Mouse (Mus musculus) brown adipose tissue, adult 24 weeks (tissue): ENCODE data around the gene Ninl. TPM values are rescaled to one million over a fixed set of nuclear protein-coding genes. Genes with fewer than 3 reads are reported as not detected.

Experiments used
- H3K27ac ChIP-seq: fragments of 200-500 bp; replicated peaks from 2 replicates; pipeline ENCODE4 v1.5.1; 2012; ENCODE audit warnings: low read depth, mild to moderate bottlenecking, low read length
- H3K4me1 ChIP-seq: fragments of 200-500 bp; 2 replicates; pipeline ENCODE4 v1.6.1; 2012; ENCODE audit warnings: low read length, mixed read lengths; ENCODE audit not compliant: control insufficient read depth, insufficient read depth, insufficient read length
- H3K4me3 ChIP-seq: fragments of 200-500 bp; 2 replicates; pipeline ENCODE4 v1.5.1; 2012; ENCODE audit warnings: low read depth, mild to moderate bottlenecking, low read length, moderate library complexity; ENCODE audit not compliant: insufficient read depth
- polyA plus RNA-seq: library from polyadenylated mRNA; stranded (reverse); fragments of >200 nt; gene quantifications from 2 replicates; pipeline ENCODE4 v1.2.4, GENCODE M21; 2012; ENCODE audit not compliant: missing spikeins, insufficient read depth, insufficient read length

Ninl gene
- polyA plus RNA-seq: 5.0 and 6.6 TPM in 2 replicates

GRCm38 (mm10) chr2:151039232-151039695 is at the start of gene Ninl, which contains the start of gene Nanp:
Ninl (minus strand) TSS chr2:151039382.
Nanp (minus strand) TSS chr2:151039398.
- Histone ChIP-seq H3K27ac (peak within 1 kb of the TSS; percentile 33; the same call in 1 of the 2 replicates), H3K4me1 (peaks cover 10% of the 10 kb centered on the region), H3K4me3 (peak within 1 kb of the TSS; percentile 93)

GRCm38 (mm10) chr2:151056637-151057036 is 17.5 kb upstream of the Ninl start:
- Histone ChIP-seq H3K27ac (no peak overlapping the region), H3K4me3 (no peak overlapping the region), H3K4me1 (no peaks in the 10 kb centered on the region)

DNA sequence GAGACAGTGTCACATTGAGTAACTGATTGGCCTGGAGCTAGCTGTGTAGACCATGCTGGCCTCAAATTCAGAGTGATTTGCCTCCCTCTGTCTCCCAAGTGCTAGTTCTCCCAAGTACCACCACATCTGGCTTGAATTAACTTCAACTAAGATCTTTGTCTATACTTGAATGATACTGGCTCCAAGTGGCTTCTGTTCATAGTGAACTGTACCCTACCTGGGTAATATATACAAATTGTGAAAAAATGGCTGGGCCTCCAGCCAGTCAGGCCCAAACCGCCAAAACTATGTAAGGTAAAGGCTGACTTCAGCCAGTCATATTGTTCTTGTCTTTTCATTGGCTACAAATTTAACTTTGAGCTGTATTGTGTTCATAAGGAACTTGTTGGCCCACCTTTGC is 1.2 kb upstream of the Ninl start:
- Histone ChIP-seq H3K4me3 (no peak overlapping the region), H3K27ac (no peak overlapping the region), H3K4me1 (peaks cover 10% of the 10 kb centered on the region)

GRCm38 (mm10) chr2:151039726-151040125 is 544 bp upstream of the Ninl start:
- Histone ChIP-seq H3K27ac (no peak overlapping the region), H3K4me1 (peaks cover 10% of the 10 kb centered on the region), H3K4me3 (peak overlapping the region; percentile 93)

DNA sequence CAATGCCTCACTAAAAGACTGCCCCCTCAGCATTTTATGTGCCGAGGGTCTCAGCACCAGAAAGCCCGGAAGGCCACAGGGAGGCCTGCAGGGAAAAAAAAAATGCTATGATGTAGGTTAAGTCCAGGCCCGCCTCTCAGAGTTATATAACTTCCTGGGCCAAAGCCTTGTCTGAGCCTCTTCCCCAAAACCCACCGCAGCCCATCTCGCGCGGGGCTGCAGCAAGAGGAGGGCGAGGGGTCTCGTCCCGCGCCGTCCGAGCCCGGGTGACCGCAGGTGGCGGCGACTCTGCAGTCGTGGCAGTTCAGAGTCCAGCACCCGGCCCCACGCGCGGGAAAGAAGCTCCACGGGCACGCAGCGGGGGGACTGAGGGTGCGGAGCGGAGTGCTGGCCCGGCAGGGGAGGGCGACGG is 365 bp downstream of the Ninl start:
- Histone ChIP-seq H3K4me3 (peak overlapping the region; percentile 93), H3K27ac (no peak overlapping the region), H3K4me1 (peaks cover 10% of the 10 kb centered on the region)

DNA sequence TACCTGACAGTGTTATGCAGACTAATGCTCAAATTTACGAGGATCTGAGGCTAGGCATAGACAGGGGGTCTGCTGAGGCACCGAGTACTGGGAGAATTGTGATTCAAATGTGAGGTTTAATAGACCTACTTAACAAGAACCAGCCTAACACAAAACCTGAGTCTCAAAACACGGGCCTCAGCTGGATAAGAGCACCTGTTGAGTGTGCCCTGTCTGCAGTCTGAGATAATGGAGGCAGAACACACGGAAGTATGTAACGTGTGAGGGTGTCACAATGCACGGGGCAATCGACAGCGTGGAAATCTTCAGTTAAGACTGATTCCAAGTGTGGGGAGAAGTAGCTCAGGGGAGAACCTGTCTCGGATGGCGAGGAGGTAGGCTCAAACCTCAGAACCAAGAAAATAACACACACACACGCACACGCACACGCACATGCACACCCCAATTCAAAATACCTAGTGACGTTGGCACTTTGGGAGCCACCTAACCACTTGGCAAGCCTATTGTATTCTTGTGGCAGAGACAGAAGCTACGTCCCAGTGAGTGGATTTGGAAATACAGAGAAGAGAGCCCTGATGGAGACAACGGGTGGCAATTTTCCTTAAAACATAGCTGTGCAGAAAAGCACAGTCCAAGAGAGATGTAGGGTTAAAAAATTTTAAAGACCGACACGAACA is 1.2 kb downstream of the Ninl start:
- Histone ChIP-seq H3K27ac (no peak overlapping the region), H3K4me1 (peaks cover 10% of the 10 kb centered on the region), H3K4me3 (peak overlapping the region; percentile 93)

GRCm38 (mm10) chr2:151037292-151037691 is 1.9 kb downstream of the Ninl start:
- H3K27ac ChIP-seq: no peak overlapping the region
- H3K4me3 ChIP-seq: no peak overlapping the region
- peaks cover 10% of the 10 kb centered on the region for H3K4me1 ChIP-seq

DNA sequence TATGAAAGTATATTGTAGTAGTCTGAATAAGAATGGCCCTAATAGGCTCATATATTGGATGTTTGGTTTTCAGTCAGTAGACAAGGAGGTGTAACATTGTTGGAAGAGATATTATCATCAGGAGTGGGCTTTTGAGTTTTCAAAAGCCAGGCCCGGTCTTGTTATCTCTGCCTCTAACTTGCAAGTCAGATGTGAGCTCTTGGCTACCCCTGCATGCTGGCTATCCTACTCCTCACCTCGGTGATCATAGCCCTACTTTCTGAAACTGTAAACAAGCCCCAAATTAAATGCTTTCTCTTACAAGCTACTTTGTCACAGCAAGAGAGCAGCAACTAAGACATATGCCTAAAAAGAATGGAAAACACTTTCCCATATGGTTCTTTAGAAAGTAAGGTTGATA is 2.5 kb downstream of the Ninl start:
- Histone ChIP-seq H3K4me1 (peaks cover 10% of the 10 kb centered on the region), H3K4me3 (no peak overlapping the region), H3K27ac (no peak overlapping the region)

DNA sequence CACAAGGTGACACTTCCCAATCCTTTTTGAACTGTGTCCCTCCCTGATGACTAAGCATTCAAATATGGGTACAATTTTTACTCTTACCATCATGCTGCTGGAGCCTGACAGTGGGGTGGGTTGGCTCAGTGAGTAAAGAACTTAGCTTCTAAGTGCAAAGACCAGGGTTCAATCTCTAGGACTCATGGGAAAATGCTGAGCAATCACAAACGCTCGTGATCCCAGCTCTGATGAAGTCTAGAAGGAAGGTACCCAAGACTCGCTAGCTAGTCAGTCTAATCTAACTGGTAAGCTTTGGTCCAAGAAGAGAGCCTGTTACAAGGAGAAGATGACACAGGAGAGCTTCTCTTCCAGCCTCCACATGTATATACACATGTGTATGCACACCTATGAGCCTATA is 4.7 kb downstream of the Ninl start:
- Histone ChIP-seq H3K27ac (no peak overlapping the region), H3K4me1 (peaks cover 7% of the 10 kb centered on the region), H3K4me3 (no peak overlapping the region)

DNA sequence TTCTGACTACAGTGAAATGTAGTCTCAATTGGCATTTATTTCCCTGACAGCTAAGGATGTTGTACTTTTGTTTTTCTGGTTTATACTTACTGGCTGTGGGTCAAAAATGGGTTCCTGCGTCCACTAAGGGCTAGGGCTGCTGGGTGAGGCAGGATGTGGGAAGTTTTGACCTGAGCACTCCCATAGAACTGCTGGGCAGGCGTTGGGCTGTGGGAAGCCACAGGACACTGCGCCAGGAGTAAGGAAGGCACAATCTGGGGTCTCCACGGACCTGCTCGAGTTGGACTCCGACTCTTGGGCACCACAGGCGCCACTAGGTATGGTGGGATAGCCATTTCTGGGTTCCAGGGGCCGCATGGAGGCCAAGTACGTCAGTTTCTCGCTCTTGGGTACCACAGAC is 18.0 kb downstream of the Ninl start:
- Histone ChIP-seq H3K27ac (no peak overlapping the region), H3K4me3 (no peak overlapping the region), H3K4me1 (no peaks in the 10 kb centered on the region)

GRCm38 (mm10) chr2:151015316-151015715 is 23.9 kb downstream of the Ninl start:
- H3K4me3 ChIP-seq: no peak overlapping the region
- no peaks in the 10 kb centered on the region for H3K4me1 ChIP-seq
- no peak overlapping the region for H3K27ac ChIP-seq

GRCm38 (mm10) chr2:151011273-151011672 is 27.9 kb downstream of the Ninl start:
- Histone ChIP-seq H3K4me3 (no peak overlapping the region), H3K4me1 (peaks cover 3% of the 10 kb centered on the region; the same call in 1 of the 2 replicates), H3K27ac (no peak overlapping the region)

DNA sequence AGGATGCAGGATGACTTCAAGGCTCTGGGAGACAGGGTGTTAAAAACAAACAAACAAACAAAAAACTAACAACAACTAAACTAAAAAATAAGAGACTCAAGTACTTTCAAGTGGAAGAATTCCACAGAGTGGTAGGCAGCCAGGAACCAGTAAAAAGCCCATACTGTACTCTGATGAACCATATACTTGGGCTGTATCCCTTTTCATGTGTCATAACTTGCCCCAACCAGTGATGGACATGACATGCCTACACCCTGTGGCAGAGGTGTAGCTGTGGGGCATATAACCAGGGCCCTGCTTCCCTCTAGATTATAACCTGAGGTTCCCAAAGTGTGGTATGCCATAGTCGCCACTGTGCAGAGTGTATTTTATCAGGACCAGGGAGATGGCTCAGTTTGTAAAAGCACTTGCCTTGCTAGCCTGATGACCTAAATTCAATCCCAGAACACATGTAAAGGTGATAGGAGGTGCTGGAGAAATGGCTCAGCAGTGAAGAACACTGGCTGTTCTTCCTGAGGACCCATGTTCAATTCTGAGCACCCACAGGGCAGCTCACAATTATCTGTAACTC is 29.6 kb downstream of the Ninl start:
- H3K4me1 ChIP-seq: peaks cover 5% of the 10 kb centered on the region

GRCm38 (mm10) chr2:151008939-151009509 is 30.2 kb downstream of the Ninl start:
- H3K27ac ChIP-seq: no peak overlapping the region
- peaks cover 5% of the 10 kb centered on the region for H3K4me1 ChIP-seq
- peak overlapping the region; percentile 74 for H3K4me3 ChIP-seq

More for the DNA sequence above, 29.6 kb downstream of the Ninl start:
- no peak overlapping the region for H3K4me3 ChIP-seq
- no peak overlapping the region for H3K27ac ChIP-seq

DNA sequence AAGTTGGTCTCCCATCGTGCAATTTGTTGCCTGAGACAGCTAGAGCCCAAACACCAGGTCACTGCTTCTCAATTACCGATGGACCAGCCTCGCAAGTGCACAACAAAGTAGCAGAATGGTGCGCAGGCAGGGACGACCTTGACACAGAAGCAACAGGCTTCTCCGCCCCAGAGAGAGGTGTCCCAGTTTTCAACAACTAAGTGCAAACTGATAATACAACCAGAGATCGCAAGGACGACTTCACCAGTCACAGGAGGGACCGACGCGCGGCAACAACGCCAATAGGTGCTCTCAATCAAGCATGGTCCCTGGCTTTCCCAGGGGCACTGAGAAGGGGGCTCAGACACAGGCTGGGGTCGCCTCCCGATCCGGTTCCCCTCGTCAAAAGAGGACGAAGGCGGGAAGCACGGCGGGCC is 30.7 kb downstream of the Ninl start:
- Histone ChIP-seq H3K27ac (no peak overlapping the region), H3K4me1 (peaks cover 5% of the 10 kb centered on the region), H3K4me3 (peak overlapping the region; percentile 74)
